Mouse (Mus musculus) v-Abl transformed pro-B cells (cell line): ENCODE data around the gene Olfr1174-ps.

Experiments
- in situ Hi-C, 2 experiments: fragments of 400-800 bp; cut with MboI; formaldehyde crosslinking; loops; one replicate each; pipeline ENCODE4 v1.15.1; 2025; ENCODE audit not compliant: unreplicated experiment in 2 of 2

The Olfr1174-ps gene

GRCm38 (mm10) chr2:88315035-88315434 is at the start of gene Olfr1174-ps:
Gene Olfr1174-ps (minus strand): TSS chr2:88315135.
- in situ Hi-C loops, result no loop called here

DNA sequence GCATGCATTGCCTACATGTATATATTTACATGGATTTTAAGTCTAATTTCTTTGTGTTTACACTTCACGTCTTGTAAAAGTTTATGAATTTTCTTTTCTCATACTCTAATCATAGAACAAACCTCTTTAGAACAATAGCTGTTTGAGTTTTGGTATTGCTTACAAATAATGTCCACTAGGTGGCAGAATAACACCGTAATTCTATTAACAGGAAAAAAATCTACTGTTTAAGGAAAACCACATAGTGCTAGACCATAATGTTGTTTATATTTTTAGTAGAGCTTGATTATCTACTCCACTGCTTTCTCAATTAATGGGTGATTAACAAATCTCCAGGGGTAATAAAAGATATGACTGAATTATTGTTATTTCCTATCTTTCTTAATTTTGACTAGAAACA is 41.4 kb upstream of the Olfr1174-ps start:
- in situ Hi-C loops, result no loop called here

DNA sequence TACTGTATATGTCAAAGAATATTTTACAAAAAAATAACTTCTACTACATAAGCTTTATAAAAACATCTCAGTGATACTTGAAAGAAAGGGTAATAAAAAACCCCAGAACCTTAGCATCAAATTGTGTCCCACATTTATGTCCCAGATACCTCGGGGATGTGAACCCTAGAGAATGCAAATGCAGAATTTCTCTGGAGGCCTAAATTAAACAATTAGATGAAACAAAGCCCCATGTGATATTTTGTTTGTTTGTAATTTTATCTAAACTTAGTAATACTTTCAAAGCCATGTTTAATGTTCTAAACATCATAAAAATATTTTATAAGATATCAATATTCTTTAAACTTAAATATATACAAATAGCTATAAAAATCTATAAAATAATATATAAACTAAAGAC is 31.5 kb upstream of the Olfr1174-ps start, which contains the start of gene Olfr1177-ps:
Gene Olfr1177-ps, minus strand, starts transcription at position 101 of the 400 bp plus-strand sequence.
- in situ Hi-C loops, result no loop called here

- in situ Hi-C loops, result no loop called here
Observed at GRCm38 (mm10) chr2:88336421-88336820, 21.5 kb upstream of the Olfr1174-ps start, which contains the start of gene Olfr1176. Gene Olfr1176 (plus strand): TSS chr2:88336721.

DNA sequence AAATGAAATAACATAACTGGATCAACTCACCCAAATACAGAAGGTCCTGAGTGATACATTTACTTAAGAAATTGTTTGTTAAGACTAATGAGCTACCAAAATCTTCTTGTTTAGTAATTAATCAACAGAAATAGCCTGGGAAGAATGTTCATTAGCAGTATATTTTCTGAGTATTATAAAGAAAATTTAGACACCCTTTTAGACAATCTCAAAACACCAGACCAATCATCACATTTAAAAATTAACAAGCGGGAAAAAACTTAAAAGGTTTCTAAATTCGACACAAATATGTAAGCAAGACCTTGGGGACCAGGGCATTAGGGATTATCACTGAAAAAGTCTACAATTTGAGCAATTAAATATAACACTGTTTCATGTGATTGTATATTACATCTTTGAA is 12.2 kb upstream of the Olfr1174-ps start, which contains the start of gene Olfr1175-ps:
Gene Olfr1175-ps, minus strand, starts transcription at position 101 of the 400 bp plus-strand sequence.
- in situ Hi-C loops, result no loop called here

GRCm38 (mm10) chr2:88279775-88280174 is 35.2 kb downstream of the Olfr1174-ps start, which contains the start of gene Olfr1173:
Gene Olfr1173 (minus strand): TSS chr2:88279875.
- in situ Hi-C loops, result no loop called here
